Mouse (Mus musculus) neural tube, embryonic 14.5 days (tissue): Measurements from ENCODE around the gene Zfp219. TPM values are rescaled to one million over a fixed set of nuclear protein-coding genes. Genes with fewer than 3 reads are reported as not detected.
"Not testable (repeated sequence)": the region's sequence is repeated elsewhere in the genome, so short reads cannot be mapped to it uniquely, and the experiment has no call there.

Experiments used
- ATAC-seq: fragments of 200-750 bp; cut with Nextera tagmentation; 2 replicates; pipeline ENCODE4 v1.8.0; 2017; ENCODE audit warnings: low read depth, mild to moderate bottlenecking, moderate TSS enrichment, moderate library complexity
- H3K27ac ChIP-seq: fragments of 300-500 bp; sonication (generic); 2 replicates; pipeline ENCODE4 v1.5.1; 2014; ENCODE audit warnings: low read depth, mild to moderate bottlenecking, control low read depth, low read length, moderate library complexity, mixed read lengths
- H3K27me3 ChIP-seq: fragments of 300-500 bp; sonication (generic); 2 replicates; pipeline ENCODE4 v1.6.1; 2014; ENCODE audit warnings: low read length; ENCODE audit not compliant: control insufficient read depth, insufficient read depth
- H3K36me3 ChIP-seq: fragments of 300-500 bp; sonication (generic); 2 replicates; pipeline ENCODE4 v1.6.1; 2014; ENCODE audit warnings: low read length, mixed read lengths; ENCODE audit not compliant: control insufficient read depth, insufficient read depth
- H3K4me1 ChIP-seq: fragments of 300-500 bp; sonication (generic); 2 replicates; pipeline ENCODE4 v1.6.1; 2014; ENCODE audit warnings: low read length; ENCODE audit not compliant: control insufficient read depth, insufficient read depth
- H3K4me2 ChIP-seq: fragments of 300-500 bp; sonication (generic); 2 replicates; pipeline ENCODE4 v1.6.1; 2014; ENCODE audit warnings: mild to moderate bottlenecking, low read depth, low read length, control low read depth
- H3K4me3 ChIP-seq: fragments of 300-500 bp; sonication (generic); 2 replicates; pipeline ENCODE4 v1.5.1; 2014; ENCODE audit warnings: low read depth, low read length, control low read depth, mixed read lengths
- H3K9ac ChIP-seq: fragments of 300-500 bp; sonication (generic); replicated peaks from 2 replicates; pipeline ENCODE4 v1.6.1; 2014; ENCODE audit warnings: low read depth, mild to moderate bottlenecking, control low read depth, low read length, mixed read lengths
- H3K9me3 ChIP-seq: fragments of 300-500 bp; sonication (generic); 2 replicates; pipeline ENCODE4 v1.6.1; 2016; ENCODE audit warnings: low read length; ENCODE audit not compliant: control insufficient read depth
- WGBS: fragments of 180-500 bp; shearing (Covaris S2); extraction: QIAGEN DNeasy Blood & Tissue Kit; methylation state at CpG from one replicate; pipeline ENCODE4 v1.1.7; 2014; 5-methylcytosine and 5-hydroxymethylcytosine counted together
- polyA plus RNA-seq: library from polyadenylated mRNA; unstranded; fragments of >200 nt; fragmentation: Nextera tagmentation; extraction: Ambion mirVana; gene quantifications from 2 replicates; pipeline ENCODE4 v1.2.1, GENCODE M21; 2014

Gene Zfp219
- 24.1 and 27.4 TPM in 2 replicates for polyA plus RNA-seq

GRCm38 (mm10) chr14:52020486-52021137 lies at the start of gene Zfp219:
Gene Zfp219 (minus strand): TSS chr14:52020733.
- no peaks in the 10 kb centered on the region for H3K36me3 ChIP-seq
- ATAC-seq = peak; percentile 64
- peak within 1 kb of the TSS; percentile 93 for H3K9ac ChIP-seq
- H3K4me2 ChIP-seq = peak within 1 kb of the TSS; percentile 66
- peak within 1 kb of the TSS; percentile 99 for H3K27ac ChIP-seq
- H3K4me1 ChIP-seq = peaks cover 26% of the 10 kb centered on the region
- no peaks in the 10 kb centered on the region for H3K9me3 ChIP-seq
- peak within 1 kb of the TSS; percentile 74 for H3K4me3 ChIP-seq
- WGBS = 4% methylated on average over 15 of the region's 15 CpGs
- H3K27me3 ChIP-seq = no peaks in the 10 kb centered on the region

DNA sequence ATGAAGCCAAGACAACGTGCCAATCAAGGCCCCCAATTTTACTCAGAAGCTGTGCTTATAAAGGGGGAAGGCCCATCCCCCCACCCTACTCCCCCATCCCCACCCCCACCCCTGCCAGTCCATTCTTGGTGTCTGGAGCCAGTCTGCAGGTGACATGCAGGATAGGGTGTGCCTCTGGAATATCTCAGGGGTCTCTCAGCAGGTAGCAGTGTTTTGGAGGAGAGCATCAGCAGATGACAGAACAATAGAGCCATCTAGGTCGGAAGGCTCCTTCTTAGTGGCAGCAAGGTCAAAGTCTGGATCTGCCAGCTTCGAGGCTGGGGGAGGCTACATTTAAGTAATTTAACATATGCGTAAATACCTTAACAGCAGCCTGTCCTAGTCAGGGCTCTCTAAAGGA lies 45.6 kb upstream of the Zfp219 start:
- Histone ChIP-seq H3K4me2 (no peak overlapping the region), H3K36me3 (peaks cover 2% of the 10 kb centered on the region; the same call in 1 of the 2 replicates), H3K4me1 (no peaks in the 10 kb centered on the region), H3K27me3 (no peaks in the 10 kb centered on the region), H3K9me3 (no peaks in the 10 kb centered on the region), H3K27ac (no peak overlapping the region), H3K9ac (no peak overlapping the region), H3K4me3 (no peak overlapping the region)
- no peak for ATAC-seq
- 64% methylated on average over 4 of the region's 4 CpGs for WGBS

DNA sequence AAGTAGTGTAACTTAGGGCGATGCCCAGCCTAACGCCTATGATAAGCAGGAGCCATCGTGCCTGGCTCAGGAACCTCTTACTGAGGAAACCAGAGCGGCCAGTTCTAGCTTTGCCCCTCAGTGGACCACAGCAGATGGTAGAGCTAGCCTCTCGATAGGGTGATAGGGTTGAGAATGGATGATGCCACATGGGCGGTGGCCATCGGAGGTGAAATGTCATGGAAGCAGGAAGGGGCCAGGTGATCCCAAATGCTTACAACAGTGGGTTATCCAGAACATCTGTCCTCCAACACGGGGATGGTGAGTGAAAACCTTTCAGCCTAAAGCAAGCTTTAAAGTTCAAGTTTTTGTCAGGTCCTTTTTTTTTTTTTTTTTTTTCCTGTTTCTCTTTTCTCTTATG lies 41.3 kb upstream of the Zfp219 start:
- Histone ChIP-seq H3K27ac (no peak overlapping the region), H3K9ac (no peak overlapping the region), H3K4me2 (no peak overlapping the region), H3K4me1 (no peaks in the 10 kb centered on the region), H3K27me3 (no peaks in the 10 kb centered on the region), H3K4me3 (no peak overlapping the region), H3K9me3 (no peaks in the 10 kb centered on the region), H3K36me3 (no peaks in the 10 kb centered on the region)
- 87% methylated on average over 8 of the region's 8 CpGs for WGBS
- no peak for ATAC-seq

GRCm38 (mm10) chr14:52060800-52061199 lies 40.3 kb upstream of the Zfp219 start:
- Histone ChIP-seq H3K4me2 (no peak overlapping the region), H3K36me3 (no peaks in the 10 kb centered on the region), H3K4me3 (no peak overlapping the region), H3K9me3 (no peaks in the 10 kb centered on the region), H3K27ac (no peak overlapping the region), H3K9ac (no peak overlapping the region), H3K27me3 (no peaks in the 10 kb centered on the region), H3K4me1 (no peaks in the 10 kb centered on the region)
- ATAC-seq = no peak
- 92% methylated on average over 1 of the region's 1 CpGs for WGBS

DNA sequence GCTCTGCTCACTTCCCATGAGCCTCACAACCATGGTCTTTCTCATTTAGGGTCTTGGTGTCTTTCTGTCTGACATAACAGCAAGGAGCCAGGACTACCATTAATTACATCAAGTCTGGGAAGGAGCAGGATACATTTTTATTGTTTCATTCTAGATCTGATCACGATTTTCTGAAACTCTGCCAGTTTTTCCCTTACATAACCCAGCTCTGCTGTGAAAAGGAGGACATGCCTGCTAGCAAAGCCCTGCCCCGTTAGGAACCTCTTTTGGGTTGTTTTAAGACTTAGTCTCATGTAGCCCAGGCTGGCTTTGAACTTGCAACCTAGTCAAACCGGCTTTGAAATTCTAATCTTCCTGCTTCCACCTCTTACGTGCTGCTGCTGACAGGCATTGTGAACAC lies 39.4 kb upstream of the Zfp219 start:
- no peak for ATAC-seq
- no peaks in the 10 kb centered on the region for H3K27me3 ChIP-seq
- no peak overlapping the region for H3K9ac ChIP-seq
- no peaks in the 10 kb centered on the region for H3K36me3 ChIP-seq
- no peak overlapping the region for H3K27ac ChIP-seq
- no peak overlapping the region for H3K4me2 ChIP-seq
- H3K4me1 ChIP-seq = no peaks in the 10 kb centered on the region
- H3K9me3 ChIP-seq = no peaks in the 10 kb centered on the region
- WGBS = 73% methylated on average over 4 of the region's 4 CpGs
- H3K4me3 ChIP-seq = no peak overlapping the region

DNA sequence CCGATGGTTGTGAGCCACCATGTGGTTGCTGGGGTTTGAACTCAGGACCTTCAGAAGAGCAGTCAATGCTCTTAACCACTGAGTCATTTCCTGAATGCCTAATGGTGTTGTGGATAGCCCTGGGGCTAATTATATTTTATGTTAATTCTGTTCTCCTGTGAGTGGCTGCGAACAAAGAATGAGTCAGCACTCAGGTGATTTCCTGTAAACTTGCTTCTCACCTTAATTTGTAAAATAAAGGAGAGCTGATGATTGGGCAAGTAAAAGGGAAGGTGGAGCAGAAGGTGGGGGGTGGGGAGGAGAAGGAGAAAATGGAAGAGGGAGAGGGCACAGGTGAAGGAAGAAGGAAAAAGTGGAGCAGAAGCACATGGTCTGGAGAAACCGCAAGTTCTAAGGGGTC lies 32.2 kb upstream of the Zfp219 start:
- not testable (repeated sequence) for H3K4me2 ChIP-seq, H3K27me3 ChIP-seq, H3K36me3 ChIP-seq, ATAC-seq, H3K9me3 ChIP-seq, H3K27ac ChIP-seq, H3K9ac ChIP-seq, H3K4me1 ChIP-seq, H3K4me3 ChIP-seq
- 92% methylated on average over 3 of the region's 3 CpGs for WGBS

- no peaks in the 10 kb centered on the region for H3K36me3 ChIP-seq
- H3K4me2 ChIP-seq = no peak overlapping the region
- no peak for ATAC-seq
- 68% methylated on average over 9 of the region's 9 CpGs for WGBS
- H3K27ac ChIP-seq = no peak overlapping the region
- H3K4me3 ChIP-seq = no peak overlapping the region
- no peaks in the 10 kb centered on the region for H3K9me3 ChIP-seq
- H3K9ac ChIP-seq = no peak overlapping the region
- no peaks in the 10 kb centered on the region for H3K4me1 ChIP-seq
- no peaks in the 10 kb centered on the region for H3K27me3 ChIP-seq
These were observed 25.5 kb upstream of the Zfp219 start for GRCm38 (mm10) chr14:52045966-52046565.

DNA sequence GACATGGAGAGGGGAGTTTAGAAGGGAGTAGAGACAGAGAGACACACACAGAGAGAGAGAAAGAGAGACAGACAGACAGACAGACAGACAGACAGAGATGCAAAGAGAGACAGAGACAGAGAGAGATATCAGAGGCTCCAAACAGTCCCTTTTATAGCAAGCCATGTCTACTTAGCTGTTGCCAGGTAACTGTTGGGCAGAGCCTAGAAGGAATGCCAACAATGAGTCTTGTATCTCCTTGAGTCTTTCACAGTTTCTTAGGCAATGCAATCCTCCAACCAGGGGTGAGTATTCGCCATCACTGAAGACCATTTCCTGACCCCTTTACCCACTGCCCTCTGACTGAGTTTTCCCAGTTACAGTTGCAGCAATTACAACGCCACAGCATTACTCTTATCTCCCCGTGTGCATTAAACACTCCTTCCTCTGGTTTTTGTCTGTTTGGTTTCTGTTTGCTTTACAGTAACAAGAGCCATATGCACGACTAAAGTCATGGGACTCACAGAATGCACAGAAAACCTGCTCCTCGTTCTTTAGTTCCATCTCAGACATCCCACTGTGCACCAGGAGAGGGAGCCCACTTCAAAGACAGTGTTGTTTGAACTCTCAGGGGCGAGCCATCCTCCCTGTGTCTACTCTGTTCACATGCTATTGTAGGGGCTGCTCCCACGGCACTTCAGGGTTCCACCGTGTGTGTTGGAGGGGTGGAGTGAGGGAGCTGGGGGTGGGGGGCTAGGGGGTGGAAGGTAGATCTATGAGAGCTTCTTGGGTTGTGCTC lies 24.6 kb upstream of the Zfp219 start:
- Histone ChIP-seq H3K4me1 (no peaks in the 10 kb centered on the region), H3K9ac (no peak overlapping the region), H3K4me3 (no peak overlapping the region), H3K4me2 (no peak overlapping the region), H3K36me3 (no peaks in the 10 kb centered on the region), H3K9me3 (no peaks in the 10 kb centered on the region), H3K27me3 (no peaks in the 10 kb centered on the region), H3K27ac (no peak overlapping the region)
- 10% methylated on average over 8 of the region's 8 CpGs for WGBS
- peak; percentile 73 for ATAC-seq

DNA sequence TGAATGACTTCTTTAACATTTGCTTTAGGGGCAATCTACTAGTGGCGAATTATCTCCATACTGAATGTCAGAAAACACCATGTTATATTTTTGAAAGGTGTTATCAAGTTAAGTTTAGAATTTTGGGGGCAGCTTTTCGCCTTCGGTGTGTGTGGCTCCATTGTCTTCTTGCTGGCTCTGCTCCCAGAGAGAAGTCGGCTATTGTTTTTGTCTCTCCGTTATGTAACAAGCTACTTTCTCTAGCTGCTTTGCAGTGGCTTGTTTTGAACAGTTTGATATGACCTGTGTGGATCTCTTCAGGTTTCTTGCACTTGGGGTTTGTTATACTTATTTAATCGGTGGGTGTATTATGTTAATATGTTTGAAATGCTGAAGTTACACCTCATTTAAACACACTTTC lies 22.9 kb upstream of the Zfp219 start:
- WGBS = 66% methylated on average over 6 of the region's 6 CpGs
- Histone ChIP-seq H3K9ac (no peak overlapping the region), H3K9me3 (no peaks in the 10 kb centered on the region), H3K27me3 (no peaks in the 10 kb centered on the region), H3K4me3 (no peak overlapping the region), H3K36me3 (no peaks in the 10 kb centered on the region), H3K4me2 (no peak overlapping the region), H3K27ac (no peak overlapping the region), H3K4me1 (no peaks in the 10 kb centered on the region)
- ATAC-seq = no peak
